Mouse (Mus musculus) adrenal gland, postnatal 14 days (tissue): ENCODE measurements around the gene Gm29582. TPM values are rescaled to one million over a fixed set of nuclear protein-coding genes. Genes with fewer than 3 reads are reported as not detected.
"Not testable (repeated sequence)": the region's sequence is repeated elsewhere in the genome, so short reads cannot be mapped to it uniquely, and the experiment has no call there.

Experiments
- DNase-seq: peaks from one replicate; pipeline ENCODE4 v3.0.0; 2021; ENCODE audit warnings: mixed read lengths
- long read RNA-seq, 2 experiments: library from polyadenylated mRNA; stranded (forward); transcript quantifications; one replicate each; pipeline ENCODE4 v2.0.0; 2021
- total RNA-seq: library from RNA; stranded (reverse); gene quantifications from 2 replicates; pipeline ENCODE4 v1.2.3, GENCODE M21; 2021

Gm29582 gene
- total RNA-seq: not detected in 2 replicates
- long read RNA-seq, experiment 1: 0 reads
- long read RNA-seq, experiment 2: 0 reads

DNA sequence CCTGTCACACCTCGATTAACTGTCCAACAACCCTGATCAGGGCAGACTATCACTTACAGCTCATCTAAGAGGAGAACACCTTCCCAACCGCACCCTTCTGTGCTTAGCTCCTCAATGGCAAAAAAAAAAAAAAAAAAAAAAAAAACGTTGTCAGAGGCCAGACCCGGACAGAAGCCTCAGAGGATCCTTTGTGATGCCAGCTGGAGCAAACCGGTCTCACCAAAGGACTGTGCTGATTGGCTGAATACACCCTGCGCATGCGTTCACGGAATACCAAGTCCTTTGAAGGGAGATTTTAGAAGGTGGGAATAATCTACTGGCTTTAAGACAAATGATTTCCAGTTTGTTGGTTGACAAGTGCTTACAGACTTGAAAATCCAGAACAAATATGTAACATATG lies at the start of gene Gm29582:
TSS of gene Gm29582 (minus strand) at position 101 of the 400 bp plus-strand sequence.
- not testable (repeated sequence) for DNase-seq
